Mouse (Mus musculus) kidney, embryonic 16.5 days (tissue): ENCODE data around the gene Gper1. TPM values are rescaled to one million over a fixed set of nuclear protein-coding genes. Genes with fewer than 3 reads are reported as not detected.

ENCODE experiments used
- ATAC-seq: fragments of 200-750 bp; cut with Nextera tagmentation; 2 replicates; pipeline ENCODE4 v1.8.0; 2017; ENCODE audit warnings: moderate TSS enrichment; ENCODE audit not compliant: low FRiP score, low TSS enrichment
- H3K27ac ChIP-seq: fragments of 300-500 bp; sonication (generic); 2 replicates; pipeline ENCODE4 v1.5.1; 2014; ENCODE audit warnings: low read length
- H3K27me3 ChIP-seq: fragments of 300-500 bp; sonication (generic); 2 replicates; pipeline ENCODE4 v1.6.1; 2014; ENCODE audit warnings: low read length, control low read depth, mixed read lengths; ENCODE audit not compliant: insufficient read depth
- H3K36me3 ChIP-seq: fragments of 300-500 bp; sonication (generic); 2 replicates; pipeline ENCODE4 v1.6.1; 2014; ENCODE audit warnings: low read length, control low read depth, mixed read lengths; ENCODE audit not compliant: insufficient read depth
- H3K4me1 ChIP-seq: fragments of 300-500 bp; sonication (generic); 2 replicates; pipeline ENCODE4 v1.6.1; 2014; ENCODE audit warnings: low read length, control low read depth, mixed read lengths; ENCODE audit not compliant: insufficient read depth
- H3K4me2 ChIP-seq: fragments of 300-500 bp; sonication (generic); replicated peaks from 2 replicates; pipeline ENCODE4 v1.6.1; 2014; ENCODE audit warnings: low read depth, low read length
- H3K4me3 ChIP-seq: fragments of 300-500 bp; sonication (generic); 2 replicates; pipeline ENCODE4 v1.5.1; 2014; ENCODE audit warnings: mild to moderate bottlenecking, low read length
- H3K9ac ChIP-seq: fragments of 300-500 bp; sonication (generic); replicated peaks from 2 replicates; pipeline ENCODE4 v1.6.1; 2014; ENCODE audit warnings: low read length
- H3K9me3 ChIP-seq: fragments of 300-500 bp; sonication (generic); 2 replicates; pipeline ENCODE4 v1.6.1; 2016; ENCODE audit warnings: low read length, control low read depth
- WGBS: fragments of 180-500 bp; shearing (Covaris S2); extraction: QIAGEN DNeasy Blood & Tissue Kit; methylation state at CpG from one replicate; pipeline ENCODE4 v1.1.7; 2014; 5-methylcytosine and 5-hydroxymethylcytosine counted together
- polyA plus RNA-seq: library from polyadenylated mRNA; unstranded; fragments of >200 nt; fragmentation: Nextera tagmentation; extraction: Ambion mirVana; gene quantifications from 2 replicates; pipeline ENCODE4 v1.2.1, GENCODE M21; 2015

Gper1 gene
- polyA plus RNA-seq, 1 experiment from 2014 or later, result 8.0 TPM

DNA sequence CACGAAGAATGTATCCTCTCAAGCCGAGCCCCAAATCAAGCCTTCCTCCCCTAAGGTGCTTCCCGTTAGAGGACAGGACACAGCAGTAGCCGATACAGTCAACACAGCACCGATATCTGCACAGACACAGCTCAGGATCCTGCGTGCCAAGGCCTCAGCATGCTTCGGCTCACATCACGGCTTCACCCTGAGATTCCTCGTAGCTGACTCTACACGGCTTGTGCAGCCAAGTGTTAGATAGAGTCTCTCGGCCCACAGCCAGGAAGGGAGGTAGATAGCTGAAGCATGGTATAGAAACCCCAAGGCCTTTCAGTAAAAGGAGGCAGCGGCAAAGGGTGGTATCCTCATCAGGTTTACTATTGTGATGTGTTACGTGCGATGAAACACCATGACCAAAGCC, 23.0 kb upstream of the Gper1 start:
- Histone ChIP-seq H3K9ac (no peak overlapping the region), H3K4me2 (no peak overlapping the region)

DNA sequence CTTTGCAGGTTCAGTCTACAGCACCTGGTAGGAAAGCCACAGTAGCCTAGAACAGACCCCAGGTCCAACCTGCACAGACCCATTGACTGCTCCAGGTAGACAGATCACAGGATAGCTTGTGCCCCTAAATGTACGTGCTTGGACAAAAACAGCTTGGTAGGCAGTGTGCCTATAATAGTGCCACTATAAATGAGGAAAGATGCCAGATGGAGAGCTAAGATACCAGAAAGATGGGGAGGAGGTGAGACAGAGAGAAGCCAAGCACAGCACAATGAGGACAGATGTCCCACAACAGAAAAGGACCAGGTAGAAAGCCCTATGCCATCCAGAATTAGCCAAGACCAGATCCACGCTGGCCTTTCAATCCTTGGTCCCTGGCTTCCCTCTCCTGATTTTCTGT, 20.8 kb upstream of the Gper1 start:
- Histone ChIP-seq H3K4me1 (peaks cover 12% of the 10 kb centered on the region; the same call in 1 of the 2 replicates), H3K27me3 (no peaks in the 10 kb centered on the region), H3K36me3 (no peaks in the 10 kb centered on the region), H3K9ac (no peak overlapping the region), H3K4me3 (no peak overlapping the region), H3K27ac (no peak overlapping the region), H3K9me3 (no peaks in the 10 kb centered on the region), H3K4me2 (no peak overlapping the region)
- WGBS, result 91% methylated on average over 2 of the region's 2 CpGs
- no peak for ATAC-seq

More for the DNA sequence above, 23.0 kb upstream of the Gper1 start:
- Histone ChIP-seq H3K9me3 (no peaks in the 10 kb centered on the region), H3K36me3 (no peaks in the 10 kb centered on the region), H3K4me1 (0 out of 2 replicates have a peak, but pooled peaks cover 3% of the 10 kb centered on the region), H3K27ac (no peak overlapping the region), H3K27me3 (no peaks in the 10 kb centered on the region), H3K4me3 (no peak overlapping the region)
- no peak for ATAC-seq
- 74% methylated on average over 14 of the region's 14 CpGs for WGBS

GRCm38 (mm10) chr5:139403692-139404260, 19.2 kb upstream of the Gper1 start:
- Histone ChIP-seq H3K27me3 (no peaks in the 10 kb centered on the region), H3K4me2 (no peak overlapping the region), H3K9ac (no peak overlapping the region), H3K9me3 (no peaks in the 10 kb centered on the region), H3K36me3 (no peaks in the 10 kb centered on the region), H3K4me3 (no peak overlapping the region), H3K4me1 (peaks cover 28% of the 10 kb centered on the region), H3K27ac (no peak overlapping the region)
- no peak for ATAC-seq
- 82% methylated on average over 8 of the region's 8 CpGs for WGBS

- no peak within 1 kb of the TSS for H3K9ac ChIP-seq
- H3K4me1 ChIP-seq, result peaks cover 32% of the 10 kb centered on the region
- no peak within 1 kb of the TSS for H3K4me2 ChIP-seq
- no peaks in the 10 kb centered on the region for H3K27me3 ChIP-seq
- no peak within 1 kb of the TSS for H3K4me3 ChIP-seq
- WGBS, result 80% methylated on average over 6 of the region's 6 CpGs
- ATAC-seq, result no peak
- no peaks in the 10 kb centered on the region for H3K36me3 ChIP-seq
- H3K9me3 ChIP-seq, result no peaks in the 10 kb centered on the region
- 0 out of 2 replicates have a peak within 1 kb of the TSS, but pooled peaks have one; percentile 16 for H3K27ac ChIP-seq
Measured at GRCm38 (mm10) chr5:139404801-139405401, 18.1 kb upstream of the Gper1 start, which contains the start of gene C130050O18Rik. TSS of gene C130050O18Rik (plus strand) at chr5:139405280.

DNA sequence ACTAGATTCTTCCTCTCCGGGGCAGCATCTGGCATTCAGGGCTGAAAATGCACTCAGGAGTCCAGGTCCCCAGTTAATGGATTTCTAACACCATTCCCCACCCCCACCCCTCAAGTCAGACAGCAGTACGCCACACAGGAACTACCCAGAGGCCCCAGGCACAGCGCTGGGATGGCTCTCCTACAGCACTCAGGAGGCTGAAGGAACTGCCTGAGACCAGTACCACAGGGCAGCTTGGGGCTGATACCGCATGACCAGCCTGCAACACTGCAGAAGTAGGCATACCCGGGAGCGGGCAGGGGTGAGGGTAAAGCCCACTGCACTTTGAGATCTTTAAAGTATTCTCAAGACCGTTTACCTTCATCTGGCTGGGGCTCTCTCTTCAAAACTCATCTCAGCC, 17.5 kb upstream of the Gper1 start:
- Histone ChIP-seq H3K27me3 (no peaks in the 10 kb centered on the region), H3K4me1 (peaks cover 37% of the 10 kb centered on the region), H3K4me2 (no peak overlapping the region), H3K9ac (no peak overlapping the region), H3K9me3 (no peaks in the 10 kb centered on the region), H3K36me3 (no peaks in the 10 kb centered on the region), H3K27ac (0 out of 2 replicates have a peak overlapping the region, but pooled peaks have one; percentile 16), H3K4me3 (no peak overlapping the region)
- ATAC-seq, result peak; percentile 58; the same call in 1 of the 2 replicates
- WGBS, result 67% methylated on average over 7 of the region's 7 CpGs

DNA sequence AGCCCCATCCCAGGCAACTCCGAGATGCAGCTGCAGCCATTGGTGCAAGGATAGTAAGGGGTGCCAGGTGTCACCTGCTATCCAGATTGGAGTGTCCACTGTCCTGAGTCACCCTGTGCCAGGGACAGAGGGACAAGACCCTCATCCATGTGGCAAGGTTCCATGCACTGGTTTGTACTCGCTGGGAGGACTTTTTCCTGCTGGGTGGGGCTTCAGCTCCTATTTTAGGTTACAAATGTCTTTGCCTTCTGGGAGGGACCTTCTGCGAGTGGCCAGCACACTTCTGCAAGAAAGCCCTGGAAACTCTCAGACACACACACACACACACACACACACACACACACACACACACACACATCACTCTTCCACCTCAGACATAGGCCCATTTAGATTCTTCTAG, 17.0 kb upstream of the Gper1 start:
- 66% methylated on average over 3 of the region's 3 CpGs for WGBS
- Histone ChIP-seq H3K27ac (0 out of 2 replicates have a peak overlapping the region, but pooled peaks have one; percentile 16), H3K9me3 (no peaks in the 10 kb centered on the region), H3K36me3 (no peaks in the 10 kb centered on the region), H3K4me2 (no peak overlapping the region), H3K4me3 (no peak overlapping the region), H3K4me1 (peaks cover 37% of the 10 kb centered on the region), H3K27me3 (no peaks in the 10 kb centered on the region), H3K9ac (no peak overlapping the region)
- no peak for ATAC-seq

DNA sequence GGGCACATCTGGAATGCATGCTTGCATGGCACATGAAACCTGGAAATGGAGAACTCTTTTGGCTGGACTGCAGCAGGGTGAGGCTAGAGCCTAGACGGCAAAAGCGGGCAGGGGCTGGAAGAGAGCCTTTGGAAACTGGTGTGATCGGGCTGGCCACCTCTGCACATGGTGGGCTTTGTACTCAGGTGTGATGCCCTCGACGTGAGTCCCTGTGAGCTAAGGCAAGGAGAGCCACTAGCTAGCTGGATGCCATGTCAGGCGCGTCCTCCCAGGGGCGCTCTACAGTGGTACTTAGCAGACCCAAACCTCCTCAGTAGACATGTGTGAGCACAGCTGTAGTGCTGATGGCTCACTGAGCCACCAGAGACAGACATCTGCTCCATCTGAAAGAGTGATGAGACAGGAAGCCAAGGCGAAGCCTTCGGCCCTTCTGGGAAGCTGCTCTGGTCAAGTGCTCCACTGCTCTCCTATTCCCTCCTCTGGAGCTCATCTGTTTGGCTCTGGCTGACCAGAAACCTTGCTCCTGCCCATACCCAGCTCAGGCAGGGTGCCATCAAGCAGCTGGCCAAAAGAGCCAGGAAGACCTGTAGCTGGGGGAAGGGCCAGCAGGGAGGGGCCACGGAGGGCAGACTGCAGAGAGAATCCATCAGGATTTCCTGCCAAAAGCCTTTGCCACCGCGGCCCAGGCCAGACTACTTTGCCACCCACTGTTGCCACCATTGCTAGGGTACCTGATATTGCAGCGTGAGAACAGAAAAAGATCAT, 15.6 kb upstream of the Gper1 start:
- Histone ChIP-seq H3K4me2 (no peak overlapping the region), H3K4me1 (peaks cover 41% of the 10 kb centered on the region), H3K27me3 (no peaks in the 10 kb centered on the region), H3K9me3 (no peaks in the 10 kb centered on the region), H3K4me3 (no peak overlapping the region), H3K9ac (peak overlapping the region; percentile 7; the same call in 1 of the 2 replicates), H3K36me3 (no peaks in the 10 kb centered on the region), H3K27ac (no peak overlapping the region)
- no peak for ATAC-seq
- 75% methylated on average over 14 of the region's 14 CpGs for WGBS

GRCm38 (mm10) chr5:139408511-139408910, 14.4 kb upstream of the Gper1 start:
- no peak for ATAC-seq
- Histone ChIP-seq H3K4me1 (peaks cover 47% of the 10 kb centered on the region), H3K27ac (peak overlapping the region; percentile 64), H3K27me3 (no peaks in the 10 kb centered on the region), H3K4me2 (no peak overlapping the region), H3K4me3 (no peak overlapping the region), H3K36me3 (no peaks in the 10 kb centered on the region), H3K9ac (no peak overlapping the region; the same call in 1 of the 2 replicates), H3K9me3 (no peaks in the 10 kb centered on the region)
- 61% methylated on average over 7 of the region's 7 CpGs for WGBS

DNA sequence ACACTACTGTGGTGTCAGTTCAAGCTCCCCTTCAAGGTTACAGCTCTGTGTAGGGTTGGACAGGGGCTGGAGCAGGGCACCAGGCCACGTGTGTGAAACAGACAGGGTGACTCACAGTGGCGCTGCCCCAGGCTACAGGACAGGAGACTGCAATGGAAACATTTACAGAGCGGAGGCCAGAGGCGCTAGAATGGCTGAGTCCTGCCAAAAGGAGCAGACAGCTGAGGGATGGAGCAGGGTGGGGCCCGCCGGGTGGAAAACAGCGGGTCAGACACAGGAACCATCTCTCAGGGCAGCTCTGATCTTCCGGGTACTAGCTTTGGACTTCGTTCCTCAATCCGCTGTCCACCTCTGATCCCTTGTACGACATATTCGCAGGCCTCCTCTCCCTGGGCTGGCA, 13.5 kb upstream of the Gper1 start:
- Histone ChIP-seq H3K9ac (0 out of 2 replicates have a peak overlapping the region, but pooled peaks have one; percentile 7), H3K4me1 (peaks cover 51% of the 10 kb centered on the region), H3K36me3 (peaks cover under 1% of the 10 kb centered on the region; the same call in 1 of the 2 replicates), H3K27me3 (no peaks in the 10 kb centered on the region), H3K4me3 (no peak overlapping the region), H3K4me2 (no peak overlapping the region), H3K9me3 (no peaks in the 10 kb centered on the region), H3K27ac (peak overlapping the region; percentile 36; the same call in 1 of the 2 replicates)
- 61% methylated on average over 12 of the region's 12 CpGs for WGBS
- ATAC-seq, result peak; percentile 36; the same call in 1 of the 2 replicates
